Mouse (Mus musculus) thymus, adult 18-20 months (tissue): ENCODE results near the gene Esd.

Source experiments
- DNase-seq, 2 experiments: peaks; one replicate each; pipeline ENCODE4 v3.0.0; 2022; ENCODE audit warnings: mixed read lengths in 2 of 2

Gene Esd

DNA sequence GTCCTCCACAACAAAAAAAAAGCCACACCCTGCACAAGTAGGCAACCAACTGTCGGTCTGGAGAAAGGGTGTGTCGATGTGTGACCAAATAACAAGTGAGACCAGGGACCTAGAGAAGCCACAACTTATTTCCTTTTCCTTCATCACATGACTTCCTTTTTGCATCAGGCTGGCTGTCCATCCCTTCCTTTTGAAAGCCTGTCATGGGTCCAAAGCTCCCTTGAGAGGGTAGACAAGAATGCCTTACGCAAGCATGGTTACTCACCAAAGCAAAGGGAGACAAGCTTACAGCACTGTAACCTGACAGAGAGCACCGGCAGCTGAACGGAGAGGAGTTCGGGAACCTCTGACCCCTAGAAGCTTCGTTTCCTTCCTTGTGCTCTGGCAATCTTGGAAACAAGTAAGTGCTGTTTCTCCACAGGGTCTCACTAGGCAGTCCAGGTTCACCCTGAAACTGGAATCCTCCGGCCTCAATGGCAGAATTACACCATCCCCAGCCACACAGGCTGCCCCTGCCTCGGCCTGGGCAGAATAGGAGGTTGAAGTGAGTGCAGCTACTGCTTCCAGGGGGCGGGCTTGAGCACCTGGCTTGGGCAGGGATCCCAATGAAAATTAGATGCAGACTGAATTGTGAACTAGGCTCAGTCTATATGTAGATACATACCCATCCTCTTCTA, 65.4 kb downstream of the Esd start:
- DNase-seq: no peak

DNA sequence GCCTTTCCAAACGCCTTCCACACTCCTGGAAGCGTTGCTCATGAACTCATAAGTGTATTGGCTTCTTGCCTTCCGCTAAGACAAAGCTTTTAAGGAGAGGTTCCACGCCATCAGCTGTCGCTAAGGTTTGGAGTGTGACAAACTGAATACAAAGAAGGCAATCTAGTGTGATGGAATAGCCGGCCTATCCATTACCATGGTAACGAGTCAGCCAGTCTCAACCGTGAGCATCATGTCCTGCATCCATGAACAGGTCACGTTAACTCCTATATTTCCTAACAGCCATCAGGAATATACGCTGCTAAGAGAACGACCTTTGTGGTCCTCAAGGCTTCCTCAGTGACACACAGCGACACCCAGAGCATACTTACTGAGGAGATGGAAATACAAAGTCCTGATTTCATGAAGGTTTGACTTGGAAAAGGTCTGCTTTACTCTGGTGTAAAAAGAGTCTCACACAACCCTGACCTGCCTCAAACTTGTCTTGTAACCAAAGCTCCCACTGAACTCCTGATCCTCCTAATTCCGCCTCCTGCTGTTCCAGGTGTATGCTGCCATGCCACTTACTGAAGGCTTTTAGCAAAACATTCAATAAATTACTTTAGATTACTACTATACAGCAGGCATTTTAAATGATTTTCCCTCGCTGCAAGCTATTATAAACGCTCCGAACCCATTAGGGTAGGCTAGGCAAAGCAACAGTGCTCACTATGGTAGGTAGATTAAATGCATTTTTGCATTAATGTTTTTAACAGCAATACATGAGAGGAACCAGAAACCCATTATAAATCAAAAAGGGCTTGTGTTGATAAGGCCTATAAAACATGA, 66.2 kb downstream of the Esd start:
- DNase-seq: no peak
